Mouse (Mus musculus): ENCODE measurements around the gene Pheta2. TPM values are rescaled to one million over a fixed set of nuclear protein-coding genes. Genes with fewer than 3 reads are reported as not detected.
"Not testable (repeated sequence)": the region's sequence is repeated elsewhere in the genome, so short reads cannot be mapped to it uniquely, and the experiment has no call there.

Gene Pheta2
- polyA plus RNA-seq, 1 experiment from 2014 or later = 1.8 TPM

- no peak for ATAC-seq (ENCODE audit: low FRiP score)
- H3K4me3 ChIP-seq (replicated peaks; ENCODE audit: low read length) = no peak overlapping the region
- no peak for DNase-seq (ENCODE audit: low spot score)
- H3K4me2 ChIP-seq (replicated peaks) = no peak overlapping the region
- 66% methylated on average over 22 of the region's 22 CpGs for WGBS
- H3K27ac ChIP-seq = no peak overlapping the region
- H3K9me3 ChIP-seq (ENCODE audit: control insufficient read depth, low read length) = no peaks in the 10 kb centered on the region
- no peak overlapping the region for H3K9ac ChIP-seq
- H3K36me3 ChIP-seq (replicated peaks; ENCODE audit: control insufficient read depth, insufficient read depth) = no peaks in the 10 kb centered on the region
- no peaks in the 10 kb centered on the region for H3K27me3 ChIP-seq (ENCODE audit: control insufficient read depth, insufficient read depth, low read length)
- peaks cover 8% of the 10 kb centered on the region; the same call in 1 of the 2 replicates for H3K4me1 ChIP-seq (replicated peaks; ENCODE audit: control insufficient read depth, insufficient read depth, low read length)
Measured at GRCm38 (mm10) chr15:82358431-82359260, 19.9 kb downstream of the Pheta2 start.

GRCm38 (mm10) chr15:82361459-82362018 lies 22.8 kb downstream of the Pheta2 start:
- no peak for DNase-seq (ENCODE audit: low spot score)
- no peak for ATAC-seq (ENCODE audit: low FRiP score)
- Histone ChIP-seq H3K4me3 (replicated peaks; ENCODE audit: low read length) (no peak overlapping the region), H3K9me3 (ENCODE audit: control insufficient read depth, low read length) (no peaks in the 10 kb centered on the region), H3K36me3 (replicated peaks; ENCODE audit: control insufficient read depth, insufficient read depth) (no peaks in the 10 kb centered on the region), H3K27ac (no peak overlapping the region), H3K4me1 (replicated peaks; ENCODE audit: control insufficient read depth, insufficient read depth, low read length) (no peaks in the 10 kb centered on the region), H3K27me3 (ENCODE audit: control insufficient read depth, insufficient read depth, low read length) (no peaks in the 10 kb centered on the region), H3K9ac (no peak overlapping the region), H3K4me2 (replicated peaks) (no peak overlapping the region)
- WGBS = 79% methylated on average over 11 of the region's 11 CpGs

GRCm38 (mm10) chr15:82362234-82362633 lies 23.5 kb downstream of the Pheta2 start:
- DNase-seq (ENCODE audit: low spot score) = no peak
- 98% methylated on average over 4 of the region's 4 CpGs for WGBS

GRCm38 (mm10) chr15:82363801-82364200 lies 25.1 kb downstream of the Pheta2 start:
- H3K4me2 ChIP-seq (replicated peaks); H3K27me3 ChIP-seq (ENCODE audit: control insufficient read depth, insufficient read depth, low read length); H3K36me3 ChIP-seq (replicated peaks; ENCODE audit: control insufficient read depth, insufficient read depth); H3K27ac ChIP-seq; ATAC-seq (ENCODE audit: low FRiP score); H3K9me3 ChIP-seq (ENCODE audit: control insufficient read depth, low read length); DNase-seq (ENCODE audit: low spot score); H3K4me1 ChIP-seq (replicated peaks; ENCODE audit: control insufficient read depth, insufficient read depth, low read length); H3K9ac ChIP-seq; H3K4me3 ChIP-seq (replicated peaks; ENCODE audit: low read length): not testable (repeated sequence)
- WGBS = 86% methylated on average over 7 of the region's 12 CpGs

More at GRCm38 (mm10) chr15:82362234-82362633, 23.5 kb downstream of the Pheta2 start:
- Histone ChIP-seq H3K27me3 (ENCODE audit: control insufficient read depth, insufficient read depth, low read length) (no peaks in the 10 kb centered on the region), H3K36me3 (replicated peaks; ENCODE audit: control insufficient read depth, insufficient read depth) (no peaks in the 10 kb centered on the region), H3K9ac (no peak overlapping the region), H3K4me3 (replicated peaks; ENCODE audit: low read length) (no peak overlapping the region), H3K27ac (no peak overlapping the region), H3K4me1 (replicated peaks; ENCODE audit: control insufficient read depth, insufficient read depth, low read length) (no peaks in the 10 kb centered on the region), H3K4me2 (replicated peaks) (no peak overlapping the region), H3K9me3 (ENCODE audit: control insufficient read depth, low read length) (no peaks in the 10 kb centered on the region)
- ATAC-seq (ENCODE audit: low FRiP score) = no peak

GRCm38 (mm10) chr15:82364561-82364960 lies 25.8 kb downstream of the Pheta2 start:
- H3K9ac ChIP-seq; H3K27me3 ChIP-seq (ENCODE audit: control insufficient read depth, insufficient read depth, low read length); H3K4me3 ChIP-seq (replicated peaks; ENCODE audit: low read length); ATAC-seq (ENCODE audit: low FRiP score); DNase-seq (ENCODE audit: low spot score); H3K36me3 ChIP-seq (replicated peaks; ENCODE audit: control insufficient read depth, insufficient read depth); H3K4me2 ChIP-seq (replicated peaks); H3K27ac ChIP-seq; H3K9me3 ChIP-seq (ENCODE audit: control insufficient read depth, low read length); H3K4me1 ChIP-seq (replicated peaks; ENCODE audit: control insufficient read depth, insufficient read depth, low read length): not testable (repeated sequence)
- 12% methylated on average over 6 of the region's 9 CpGs for WGBS

GRCm38 (mm10) chr15:82368146-82368545 lies 29.4 kb downstream of the Pheta2 start:
- no peaks in the 10 kb centered on the region for H3K36me3 ChIP-seq (replicated peaks; ENCODE audit: control insufficient read depth, insufficient read depth)
- no peaks in the 10 kb centered on the region for H3K4me1 ChIP-seq (replicated peaks; ENCODE audit: control insufficient read depth, insufficient read depth, low read length)
- no peaks in the 10 kb centered on the region for H3K9me3 ChIP-seq (ENCODE audit: control insufficient read depth, low read length)
- 93% methylated on average over 4 of the region's 4 CpGs for WGBS
- no peak overlapping the region for H3K27ac ChIP-seq
- no peak overlapping the region for H3K4me2 ChIP-seq (replicated peaks)
- no peak for ATAC-seq (ENCODE audit: low FRiP score)
- DNase-seq (ENCODE audit: low spot score) = no peak
- no peak overlapping the region for H3K4me3 ChIP-seq (replicated peaks; ENCODE audit: low read length)
- H3K27me3 ChIP-seq (ENCODE audit: control insufficient read depth, insufficient read depth, low read length) = no peaks in the 10 kb centered on the region
- H3K9ac ChIP-seq = no peak overlapping the region

GRCm38 (mm10) chr15:82368851-82369250 lies 30.1 kb downstream of the Pheta2 start:
- H3K9ac ChIP-seq = no peak overlapping the region
- H3K4me2 ChIP-seq (replicated peaks) = no peak overlapping the region
- no peak overlapping the region for H3K27ac ChIP-seq
- no peak for ATAC-seq (ENCODE audit: low FRiP score)
- H3K27me3 ChIP-seq (ENCODE audit: control insufficient read depth, insufficient read depth, low read length) = no peaks in the 10 kb centered on the region
- H3K4me1 ChIP-seq (replicated peaks; ENCODE audit: control insufficient read depth, insufficient read depth, low read length) = no peaks in the 10 kb centered on the region
- no peak overlapping the region for H3K4me3 ChIP-seq (replicated peaks; ENCODE audit: low read length)
- no peaks in the 10 kb centered on the region for H3K36me3 ChIP-seq (replicated peaks; ENCODE audit: control insufficient read depth, insufficient read depth)
- 85% methylated on average over 1 of the region's 1 CpGs for WGBS
- no peak for DNase-seq (ENCODE audit: low spot score)
- no peaks in the 10 kb centered on the region for H3K9me3 ChIP-seq (ENCODE audit: control insufficient read depth, low read length)

GRCm38 (mm10) chr15:82372446-82372845 lies 33.7 kb downstream of the Pheta2 start:
- Histone ChIP-seq H3K4me2 (replicated peaks) (no peak overlapping the region), H3K36me3 (replicated peaks; ENCODE audit: control insufficient read depth, insufficient read depth) (no peaks in the 10 kb centered on the region), H3K9ac (no peak overlapping the region), H3K27ac (no peak overlapping the region), H3K4me1 (replicated peaks; ENCODE audit: control insufficient read depth, insufficient read depth, low read length) (no peaks in the 10 kb centered on the region), H3K9me3 (ENCODE audit: control insufficient read depth, low read length) (no peaks in the 10 kb centered on the region), H3K27me3 (ENCODE audit: control insufficient read depth, insufficient read depth, low read length) (no peaks in the 10 kb centered on the region), H3K4me3 (replicated peaks; ENCODE audit: low read length) (no peak overlapping the region)
- DNase-seq (ENCODE audit: low spot score) (no peak), ATAC-seq (ENCODE audit: low FRiP score) (no peak)
- 93% methylated on average over 6 of the region's 6 CpGs for WGBS

GRCm38 (mm10) chr15:82372991-82373390 lies 34.2 kb downstream of the Pheta2 start:
- no peak overlapping the region for H3K4me2 ChIP-seq (replicated peaks)
- no peaks in the 10 kb centered on the region for H3K4me1 ChIP-seq (replicated peaks; ENCODE audit: control insufficient read depth, insufficient read depth, low read length)
- no peak overlapping the region for H3K4me3 ChIP-seq (replicated peaks; ENCODE audit: low read length)
- H3K9me3 ChIP-seq (ENCODE audit: control insufficient read depth, low read length) = no peaks in the 10 kb centered on the region
- H3K27ac ChIP-seq = no peak overlapping the region
- DNase-seq (ENCODE audit: low spot score) = no peak
- H3K27me3 ChIP-seq (ENCODE audit: control insufficient read depth, insufficient read depth, low read length) = no peaks in the 10 kb centered on the region
- 89% methylated on average over 5 of the region's 5 CpGs for whole genome bisulfite sequencing
- H3K9ac ChIP-seq = no peak overlapping the region
- H3K36me3 ChIP-seq (replicated peaks; ENCODE audit: control insufficient read depth, insufficient read depth) = no peaks in the 10 kb centered on the region
- no peak for ATAC-seq (ENCODE audit: low FRiP score)
